Mouse (Mus musculus) midbrain, embryonic 14.5 days (tissue): ENCODE measurements at regions not wholly inside any gene's neighbourhood (a gene's known extent, or its start where the extent isn't known, plus 50 kb on each side); places are given as distances from the start of the nearest gene placed in this dataset.

Experiments
- ATAC-seq: fragments of 200-750 bp; cut with Nextera tagmentation; 2 replicates; pipeline ENCODE4 v1.8.0; 2017; ENCODE audit warnings: moderate number of reproducible peaks, moderate library complexity; ENCODE audit not compliant: low FRiP score, low TSS enrichment
- DNase-seq: peaks from one replicate; pipeline ENCODE4 v3.0.0-alpha.2; 2015
- H3K27ac ChIP-seq: fragments of 300-500 bp; sonication (generic); replicated peaks from 2 replicates; pipeline ENCODE4 v1.5.1; 2014; ENCODE audit warnings: mild to moderate bottlenecking, low read depth, low read length, moderate library complexity
- H3K27me3 ChIP-seq: fragments of 300-500 bp; sonication (generic); 2 replicates; pipeline ENCODE4 v1.6.1; 2014; ENCODE audit warnings: low read length, control low read depth, mixed read lengths; ENCODE audit not compliant: control insufficient read depth, insufficient read depth
- H3K36me3 ChIP-seq: fragments of 300-500 bp; sonication (generic); 2 replicates; pipeline ENCODE4 v1.6.1; 2014; ENCODE audit warnings: low read length, control low read depth; ENCODE audit not compliant: control insufficient read depth, insufficient read depth
- H3K4me1 ChIP-seq: fragments of 300-500 bp; sonication (generic); 2 replicates; pipeline ENCODE4 v1.6.1; 2014; ENCODE audit warnings: mild to moderate bottlenecking, antibody characterized with exemption, low read length, control low read depth; ENCODE audit not compliant: control insufficient read depth, insufficient read depth
- H3K4me2 ChIP-seq: fragments of 300-500 bp; sonication (generic); 2 replicates; pipeline ENCODE4 v1.6.1; 2014; ENCODE audit warnings: mild to moderate bottlenecking, low read length, moderate library complexity
- H3K4me3 ChIP-seq: fragments of 300-500 bp; sonication (generic); replicated peaks from 2 replicates; pipeline ENCODE4 v1.5.1; 2014; ENCODE audit warnings: low read depth, low read length
- H3K9ac ChIP-seq: fragments of 300-500 bp; sonication (generic); replicated peaks from 2 replicates; pipeline ENCODE4 v1.6.1; 2014; ENCODE audit warnings: mild to moderate bottlenecking, low read length, moderate library complexity
- H3K9me3 ChIP-seq: fragments of 300-500 bp; sonication (generic); 2 replicates; pipeline ENCODE4 v1.6.1; 2016; ENCODE audit warnings: low read length, control low read depth, mixed read lengths; ENCODE audit not compliant: control insufficient read depth
- WGBS: fragments of 180-500 bp; shearing (Covaris S2); extraction: QIAGEN DNeasy Blood & Tissue Kit; methylation state at CpG from one replicate; pipeline ENCODE4 v1.1.7; 2014; 5-methylcytosine and 5-hydroxymethylcytosine counted together

DNA sequence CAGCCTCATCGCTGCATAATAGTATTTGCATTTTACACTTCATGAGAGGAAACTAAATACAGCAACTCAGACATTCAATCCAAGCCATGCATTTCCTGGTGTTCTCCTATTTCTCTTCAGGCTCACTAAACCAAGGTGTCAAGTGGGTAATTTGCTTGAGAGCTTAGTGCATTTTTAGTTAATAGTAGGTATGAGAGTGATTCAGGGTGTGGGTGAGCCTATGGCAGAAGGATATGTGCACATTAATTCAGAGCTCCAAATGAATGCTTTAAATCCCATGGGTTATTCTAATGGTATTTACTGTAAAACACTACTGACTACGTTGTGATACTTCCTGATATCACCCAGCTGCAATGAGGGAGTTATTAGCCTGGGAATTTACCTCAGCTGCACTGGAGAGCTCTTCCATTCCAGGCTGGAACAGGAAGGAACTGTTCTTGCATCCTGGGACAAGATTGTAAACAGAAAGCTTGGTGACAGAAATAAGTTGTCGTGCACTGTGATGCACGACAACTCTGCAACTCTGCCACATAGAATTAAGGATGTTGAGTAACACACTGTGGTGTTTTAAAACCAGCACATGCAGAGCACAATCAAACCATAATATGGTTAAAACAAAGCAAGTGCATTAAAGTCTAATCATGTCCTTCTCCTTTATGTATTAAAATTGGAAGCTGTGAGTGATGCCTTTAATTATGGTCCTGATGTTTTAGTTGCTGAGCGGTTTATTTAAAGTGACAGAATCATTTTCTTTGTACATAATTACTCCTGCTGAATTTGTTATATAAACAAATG is 170.4 kb upstream of the Setmar start:
- H3K9ac ChIP-seq, result no peak overlapping the region
- H3K27ac ChIP-seq, result no peak overlapping the region
- no peak for ATAC-seq
- DNase-seq, result no peak
- WGBS, result 57% methylated on average over 5 of the region's 5 CpGs
- no peaks in the 10 kb centered on the region for H3K9me3 ChIP-seq
- no peak overlapping the region for H3K4me3 ChIP-seq
- 0 out of 2 replicates have a peak, but pooled peaks cover 7% of the 10 kb centered on the region for H3K4me1 ChIP-seq
- no peaks in the 10 kb centered on the region for H3K36me3 ChIP-seq
- H3K27me3 ChIP-seq, result no peaks in the 10 kb centered on the region
- no peak overlapping the region for H3K4me2 ChIP-seq

DNA sequence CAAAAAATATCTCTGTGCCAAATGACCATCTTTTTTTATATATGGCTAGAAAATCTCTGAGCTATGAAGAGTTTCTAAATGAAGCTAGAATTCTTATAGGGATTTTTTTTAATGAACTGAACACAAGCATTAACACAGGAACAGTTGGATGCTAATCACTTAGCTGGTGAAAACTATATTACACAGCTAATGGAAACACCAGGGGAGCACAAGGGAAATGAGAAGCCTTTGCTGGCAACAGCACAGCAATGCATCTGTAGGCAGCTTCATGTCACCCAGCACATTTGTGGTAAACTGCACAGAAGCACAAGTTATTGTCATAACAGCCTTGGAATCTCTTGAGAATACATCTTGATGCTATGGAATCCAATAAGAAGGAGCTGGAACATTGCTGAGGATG is 154.3 kb upstream of the Setmar start:
- no peaks in the 10 kb centered on the region for H3K27me3 ChIP-seq
- no peak overlapping the region for H3K4me3 ChIP-seq
- no peak overlapping the region for H3K27ac ChIP-seq
- DNase-seq (no peak), ATAC-seq (no peak)
- H3K9ac ChIP-seq, result no peak overlapping the region
- no peaks in the 10 kb centered on the region for H3K4me1 ChIP-seq
- H3K36me3 ChIP-seq, result no peaks in the 10 kb centered on the region
- H3K4me2 ChIP-seq, result no peak overlapping the region
- no peaks in the 10 kb centered on the region for H3K9me3 ChIP-seq

DNA sequence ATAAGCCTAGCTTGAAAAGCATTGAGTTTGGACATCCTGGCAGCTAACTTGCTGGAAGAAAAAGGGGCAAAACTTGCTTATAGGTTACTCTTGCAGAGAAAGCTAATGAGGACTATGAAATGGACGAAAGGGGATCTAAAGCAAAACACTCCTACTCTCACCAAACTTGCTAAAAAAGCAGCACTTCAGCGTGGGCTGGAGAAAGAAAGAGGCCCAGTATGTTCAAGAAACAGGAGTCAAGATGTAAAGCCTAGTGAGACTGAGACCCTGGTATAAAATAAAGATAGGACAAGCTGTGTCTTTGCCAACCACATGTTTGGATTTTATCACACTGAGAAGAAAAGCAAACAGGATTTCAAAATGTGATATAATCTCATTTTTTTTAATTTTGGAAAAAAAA is 153.5 kb upstream of the Setmar start:
- ATAC-seq, result no peak
- H3K4me2 ChIP-seq, result no peak overlapping the region
- H3K27ac ChIP-seq, result no peak overlapping the region
- 77% methylated on average over 2 of the region's 2 CpGs for WGBS
- H3K9me3 ChIP-seq, result no peaks in the 10 kb centered on the region
- no peaks in the 10 kb centered on the region for H3K27me3 ChIP-seq
- H3K36me3 ChIP-seq, result no peaks in the 10 kb centered on the region
- DNase-seq, result no peak
- no peak overlapping the region for H3K9ac ChIP-seq
- H3K4me1 ChIP-seq, result no peaks in the 10 kb centered on the region
- no peak overlapping the region for H3K4me3 ChIP-seq

DNA sequence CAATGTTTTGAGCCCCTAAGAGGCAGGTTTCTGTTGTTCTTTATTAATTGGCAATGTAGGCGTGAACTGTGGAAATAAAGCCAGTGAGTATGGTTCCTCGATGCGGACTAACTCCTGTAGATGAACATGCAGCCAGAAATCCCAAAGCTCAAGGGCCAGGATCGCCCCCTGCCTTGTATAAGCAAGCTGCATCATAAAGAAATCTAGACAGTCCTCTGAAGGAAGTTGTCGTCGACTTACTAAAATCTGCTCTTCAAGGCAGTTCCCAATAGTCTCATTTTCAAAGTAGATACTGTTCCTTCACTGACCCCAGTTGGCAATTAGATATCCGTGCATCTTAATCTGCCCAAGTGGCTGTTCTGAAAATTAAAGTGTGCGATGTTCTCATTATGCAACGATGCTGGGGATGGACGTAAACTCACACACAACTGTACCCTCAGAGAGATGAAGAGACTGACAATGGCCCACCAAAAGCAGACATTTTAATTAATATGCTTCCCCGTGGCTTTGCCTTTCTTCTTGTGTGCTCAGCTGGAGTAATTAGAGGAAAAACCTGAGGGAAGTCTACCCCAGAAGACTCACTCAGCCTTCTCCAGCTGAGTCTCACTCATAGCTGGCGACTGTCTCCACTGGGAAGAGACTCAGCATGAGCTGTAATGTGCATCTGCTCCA is 141.2 kb upstream of the Setmar start:
- Histone ChIP-seq H3K9ac (no peak overlapping the region), H3K27me3 (no peaks in the 10 kb centered on the region), H3K4me3 (no peak overlapping the region), H3K9me3 (no peaks in the 10 kb centered on the region), H3K27ac (peak overlapping the region; percentile 63), H3K4me1 (no peaks in the 10 kb centered on the region), H3K4me2 (no peak overlapping the region), H3K36me3 (no peaks in the 10 kb centered on the region)
- ATAC-seq (peak; percentile 83), DNase-seq (peak; percentile 48)
- WGBS, result 47% methylated on average over 12 of the region's 12 CpGs

DNA sequence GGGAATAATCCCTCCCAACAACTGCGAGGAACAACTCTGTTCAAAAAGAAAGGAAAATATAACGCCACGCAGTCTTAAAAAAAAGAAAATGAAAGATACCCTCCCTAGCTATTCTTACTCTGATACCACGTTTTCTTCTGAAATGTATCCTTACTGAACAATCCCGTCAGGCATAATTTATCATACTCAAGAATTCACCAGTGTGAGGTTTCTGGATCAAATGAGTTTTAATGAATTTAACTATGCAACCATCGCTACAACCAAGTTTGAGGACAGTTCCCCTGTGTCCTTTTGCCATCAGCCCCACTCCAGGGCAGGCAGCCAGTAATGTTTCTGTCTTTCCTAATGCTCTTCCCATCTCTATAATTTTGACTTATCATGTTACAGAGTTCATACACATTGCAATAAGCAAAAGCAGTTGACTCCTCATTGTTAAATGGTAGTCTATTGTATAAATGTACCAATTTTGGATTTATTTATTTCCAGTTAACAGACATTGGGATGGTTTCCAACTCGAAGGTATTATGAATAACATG is 140.6 kb upstream of the Setmar start:
- 62% methylated on average over 7 of the region's 7 CpGs for WGBS
- Histone ChIP-seq H3K9me3 (no peaks in the 10 kb centered on the region), H3K4me3 (no peak overlapping the region), H3K9ac (no peak overlapping the region), H3K4me1 (no peaks in the 10 kb centered on the region), H3K36me3 (no peaks in the 10 kb centered on the region), H3K27me3 (no peaks in the 10 kb centered on the region), H3K27ac (peak overlapping the region; percentile 63), H3K4me2 (no peak overlapping the region)
- ATAC-seq (peak; percentile 32; the same call in 1 of the 2 replicates), DNase-seq (peak; percentile 17)

DNA sequence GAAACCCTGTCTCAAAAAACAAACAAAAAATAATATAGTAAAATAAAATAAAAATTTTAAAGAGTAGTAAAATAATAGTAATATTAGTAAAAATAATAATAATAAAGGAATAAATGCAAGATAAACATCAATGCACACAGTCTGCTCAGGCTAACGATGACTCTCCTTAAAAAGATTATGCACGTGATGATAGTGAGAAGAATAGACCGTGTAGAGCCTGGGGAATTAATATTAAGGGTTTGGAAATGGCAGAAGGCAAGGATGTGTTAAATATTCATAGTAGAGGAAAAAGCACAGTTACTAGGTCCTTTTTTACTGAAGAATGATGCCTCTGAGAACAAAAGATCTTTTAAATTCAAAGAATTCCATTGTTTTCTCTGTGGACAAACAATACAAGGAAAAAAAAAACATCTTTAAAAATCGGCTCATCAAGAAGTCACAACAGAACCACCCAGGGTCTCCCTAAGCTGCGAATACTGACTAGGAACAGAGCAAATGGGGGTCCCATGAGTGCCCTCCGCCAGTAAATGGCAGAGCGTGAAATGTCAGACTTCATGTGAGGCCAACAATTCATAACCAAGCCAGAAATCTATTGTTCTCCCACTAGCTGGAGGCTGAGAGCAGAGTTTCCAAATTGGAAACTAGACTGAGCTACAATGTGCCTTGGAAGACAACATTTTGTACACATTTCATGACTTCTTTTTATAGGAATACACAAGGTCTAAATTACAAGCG is 134.2 kb upstream of the Setmar start:
- peak; percentile 59; the same call in 1 of the 2 replicates for ATAC-seq
- no peaks in the 10 kb centered on the region for H3K9me3 ChIP-seq
- no peak overlapping the region for H3K4me3 ChIP-seq
- peak overlapping the region; percentile 21; the same call in 1 of the 2 replicates for H3K27ac ChIP-seq
- 25% methylated on average over 8 of the region's 8 CpGs for WGBS
- H3K4me2 ChIP-seq, result no peak overlapping the region
- H3K27me3 ChIP-seq, result no peaks in the 10 kb centered on the region
- peak; percentile 54 for DNase-seq
- no peak overlapping the region for H3K9ac ChIP-seq
- peaks cover 8% of the 10 kb centered on the region; the same call in 1 of the 2 replicates for H3K4me1 ChIP-seq
- no peaks in the 10 kb centered on the region for H3K36me3 ChIP-seq

DNA sequence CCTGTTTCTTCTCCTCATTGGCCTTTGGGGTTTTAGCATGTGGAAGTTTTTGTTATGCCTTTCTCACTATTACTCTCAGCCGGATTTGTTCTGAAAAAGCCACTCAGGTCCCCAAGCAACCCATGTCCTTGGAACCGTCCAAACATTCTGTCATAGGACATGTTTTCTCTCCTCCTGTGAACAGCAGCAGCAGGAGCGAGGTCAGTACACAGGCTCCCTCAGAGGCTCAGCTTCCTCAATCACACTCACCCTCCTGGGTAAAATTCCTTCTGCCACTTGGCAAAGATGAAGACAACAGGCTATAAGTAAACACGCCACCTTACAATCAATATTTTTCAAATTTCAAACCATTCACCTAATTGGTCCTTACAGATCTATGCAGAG is 133.7 kb upstream of the Setmar start:
- Histone ChIP-seq H3K4me3 (no peak overlapping the region), H3K27ac (peak overlapping the region; percentile 21; the same call in 1 of the 2 replicates), H3K27me3 (no peaks in the 10 kb centered on the region), H3K36me3 (no peaks in the 10 kb centered on the region), H3K4me1 (peaks cover 8% of the 10 kb centered on the region; the same call in 1 of the 2 replicates), H3K4me2 (no peak overlapping the region), H3K9ac (no peak overlapping the region), H3K9me3 (no peaks in the 10 kb centered on the region)
- WGBS, result 54% methylated on average over 4 of the region's 4 CpGs
- ATAC-seq (no peak), DNase-seq (no peak)

DNA sequence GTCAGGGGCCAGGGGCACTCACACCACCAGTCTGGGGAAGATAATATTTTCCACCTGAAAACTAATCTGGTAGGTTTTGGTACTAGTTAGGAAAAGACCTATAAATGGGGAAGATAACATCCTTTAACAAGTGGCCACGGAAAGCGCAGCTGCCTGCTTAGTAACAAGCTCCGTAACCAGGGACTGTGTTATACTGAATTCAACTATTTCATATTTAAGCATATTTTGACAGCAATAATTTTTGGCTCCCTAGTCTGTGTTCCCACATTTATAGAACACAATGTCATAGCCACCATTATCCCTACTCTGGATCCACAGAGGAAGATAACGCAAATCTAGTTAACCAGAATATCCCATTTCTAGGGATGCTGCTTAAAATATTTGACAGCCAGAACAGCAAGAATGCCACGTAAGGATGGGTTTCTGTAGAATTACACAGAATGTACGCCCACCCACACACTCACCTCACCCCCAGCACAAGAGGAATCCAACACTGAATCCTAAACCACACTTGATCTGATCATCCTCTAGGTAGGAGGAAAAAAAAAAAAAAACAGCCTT is 128.7 kb upstream of the Setmar start:
- no peaks in the 10 kb centered on the region for H3K9me3 ChIP-seq
- no peaks in the 10 kb centered on the region for H3K27me3 ChIP-seq
- ATAC-seq (no peak), DNase-seq (no peak)
- no peak overlapping the region for H3K4me3 ChIP-seq
- no peak overlapping the region for H3K9ac ChIP-seq
- WGBS, result 91% methylated on average over 6 of the region's 6 CpGs
- H3K27ac ChIP-seq, result no peak overlapping the region
- H3K36me3 ChIP-seq, result no peaks in the 10 kb centered on the region
- peaks cover 3% of the 10 kb centered on the region; the same call in 1 of the 2 replicates for H3K4me1 ChIP-seq
- H3K4me2 ChIP-seq, result no peak overlapping the region
